Mouse (Mus musculus) hindbrain, embryonic 16.5 days (tissue): ENCODE data around the gene Dxo. TPM values are rescaled to one million over a fixed set of nuclear protein-coding genes. Genes with fewer than 3 reads are reported as not detected.

Experiments
- ATAC-seq: fragments of 200-750 bp; cut with Nextera tagmentation; 2 replicates; pipeline ENCODE4 v1.8.0; 2017; ENCODE audit warnings: moderate TSS enrichment, moderate library complexity
- H3K27ac ChIP-seq: fragments of 300-500 bp; sonication (generic); 2 replicates; pipeline ENCODE4 v1.5.1; 2014; ENCODE audit warnings: low read depth, mild to moderate bottlenecking, control low read depth, low read length, moderate library complexity
- H3K27me3 ChIP-seq: fragments of 300-500 bp; sonication (generic); replicated peaks from 2 replicates; pipeline ENCODE4 v1.6.1; 2014; ENCODE audit warnings: low read length; ENCODE audit not compliant: control insufficient read depth, insufficient read depth
- H3K36me3 ChIP-seq: fragments of 300-500 bp; sonication (generic); 2 replicates; pipeline ENCODE4 v1.6.1; 2014; ENCODE audit warnings: mild to moderate bottlenecking, low read length, moderate library complexity, mixed read lengths; ENCODE audit not compliant: control insufficient read depth, insufficient read depth
- H3K4me1 ChIP-seq: fragments of 300-500 bp; sonication (generic); 2 replicates; pipeline ENCODE4 v1.6.1; 2014; ENCODE audit warnings: low read depth, low read length; ENCODE audit not compliant: control insufficient read depth, insufficient read depth
- H3K4me2 ChIP-seq: fragments of 300-500 bp; sonication (generic); 2 replicates; pipeline ENCODE4 v1.6.1; 2014; ENCODE audit warnings: mild to moderate bottlenecking, low read length, control low read depth, moderate library complexity
- H3K4me3 ChIP-seq: fragments of 300-500 bp; sonication (generic); 2 replicates; pipeline ENCODE4 v1.5.1; 2014; ENCODE audit warnings: mild to moderate bottlenecking, low read length, control low read depth, moderate library complexity
- H3K9ac ChIP-seq: fragments of 300-500 bp; sonication (generic); 2 replicates; pipeline ENCODE4 v1.6.1; 2014; ENCODE audit warnings: low read depth, mild to moderate bottlenecking, control low read depth, low read length, moderate library complexity
- H3K9me3 ChIP-seq: fragments of 300-500 bp; sonication (generic); 2 replicates; pipeline ENCODE4 v1.6.1; 2014; ENCODE audit warnings: mild to moderate bottlenecking, low read length, moderate library complexity; ENCODE audit not compliant: control insufficient read depth
- WGBS: fragments of 180-500 bp; shearing (Covaris S2); extraction: QIAGEN DNeasy Blood & Tissue Kit; methylation state at CpG from one replicate; pipeline ENCODE4 v1.1.7; 2014; 5-methylcytosine and 5-hydroxymethylcytosine counted together
- polyA plus RNA-seq: library from polyadenylated mRNA; unstranded; fragments of >200 nt; fragmentation: Nextera tagmentation; extraction: Ambion mirVana; gene quantifications from 2 replicates; pipeline ENCODE4 v1.2.1, GENCODE M21; 2015

Dxo gene
- polyA plus RNA-seq, 1 experiment from 2014 or later: 68.9 TPM

DNA sequence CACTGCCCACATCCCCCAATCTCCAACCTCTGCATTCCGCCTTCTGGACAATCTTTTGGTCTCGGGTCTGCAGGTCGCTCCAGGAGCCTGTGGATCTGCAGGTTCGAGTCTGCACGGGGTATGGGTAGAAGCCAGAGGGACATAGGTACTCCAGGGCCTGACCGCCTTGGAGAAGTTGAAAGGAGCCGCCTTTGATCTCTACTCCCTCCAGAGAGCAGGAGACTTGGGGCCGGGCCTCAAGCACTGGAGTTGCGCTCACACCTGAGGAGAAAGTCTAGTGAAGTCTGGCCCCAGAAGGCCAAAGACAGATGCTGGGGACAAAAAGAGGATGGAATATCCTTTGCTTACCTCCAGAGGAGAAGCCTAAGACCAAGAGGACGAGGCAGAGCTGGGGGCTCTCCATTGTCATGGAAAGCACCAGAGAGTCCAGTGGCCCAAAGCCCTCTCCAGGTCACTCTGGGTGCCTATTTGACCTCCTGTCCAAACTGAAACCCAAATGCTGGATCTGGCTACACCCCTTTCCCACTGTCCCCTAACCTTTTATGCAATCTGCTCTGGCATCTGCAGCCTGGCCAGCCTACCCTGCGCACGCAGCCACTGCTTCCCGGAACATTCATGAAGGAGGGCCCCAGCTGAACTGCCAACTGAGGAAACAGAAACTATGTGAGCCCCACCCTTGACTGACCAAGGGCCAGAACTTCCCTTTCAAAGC lies 25.0 kb downstream of the Dxo start:
- Histone ChIP-seq H3K9ac (no peak overlapping the region; the same call in 1 of the 2 replicates), H3K27ac (no peak overlapping the region), H3K4me2 (no peak overlapping the region), H3K9me3 (no peaks in the 10 kb centered on the region), H3K4me1 (no peaks in the 10 kb centered on the region), H3K4me3 (no peak overlapping the region), H3K36me3 (no peaks in the 10 kb centered on the region), H3K27me3 (no peaks in the 10 kb centered on the region)
- 69% methylated on average over 13 of the region's 13 CpGs for WGBS
- no peak for ATAC-seq

DNA sequence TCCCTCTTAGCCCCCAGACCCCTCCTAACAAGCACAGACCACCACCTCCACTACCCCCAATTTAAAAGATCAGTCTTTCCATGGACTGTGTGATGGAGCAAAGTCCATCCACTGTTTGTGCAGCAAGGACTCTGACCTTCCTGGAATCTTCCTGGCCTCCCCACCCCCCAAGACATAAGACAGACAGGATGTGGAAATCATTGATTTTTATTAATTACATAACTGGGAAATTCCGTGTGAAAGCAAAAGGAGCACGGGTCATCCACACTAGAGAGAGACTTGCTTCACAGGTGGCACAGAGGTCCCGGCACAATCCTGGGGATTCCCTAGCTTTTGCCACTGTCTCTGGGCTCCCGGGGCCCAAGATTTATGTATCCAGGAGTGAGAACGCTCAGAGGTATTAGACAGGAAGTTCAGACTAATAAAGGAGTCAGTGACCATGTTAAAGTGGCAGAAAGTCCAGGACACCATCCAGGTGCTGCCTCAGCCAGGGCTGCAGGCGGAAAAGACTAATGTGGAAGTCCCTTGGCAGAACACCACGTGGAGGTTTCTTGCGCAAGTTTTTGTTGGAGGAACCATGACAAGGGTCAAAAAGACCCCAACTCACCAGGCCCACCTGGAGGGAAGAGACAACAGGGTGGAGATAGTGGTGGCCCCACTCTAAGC lies 25.7 kb downstream of the Dxo start, which contains the start of gene Cfb:
TSS of gene Cfb (minus strand) at position 103 of the 666 bp plus-strand sequence.
- no peak for ATAC-seq
- H3K27me3 ChIP-seq: no peaks in the 10 kb centered on the region
- no peaks in the 10 kb centered on the region for H3K9me3 ChIP-seq
- no peak within 1 kb of the TSS for H3K4me3 ChIP-seq
- no peaks in the 10 kb centered on the region for H3K4me1 ChIP-seq
- H3K4me2 ChIP-seq: no peak within 1 kb of the TSS
- H3K9ac ChIP-seq: no peak within 1 kb of the TSS; the same call in 1 of the 2 replicates
- no peaks in the 10 kb centered on the region for H3K36me3 ChIP-seq
- 67% methylated on average over 8 of the region's 8 CpGs for WGBS
- no peak within 1 kb of the TSS for H3K27ac ChIP-seq

DNA sequence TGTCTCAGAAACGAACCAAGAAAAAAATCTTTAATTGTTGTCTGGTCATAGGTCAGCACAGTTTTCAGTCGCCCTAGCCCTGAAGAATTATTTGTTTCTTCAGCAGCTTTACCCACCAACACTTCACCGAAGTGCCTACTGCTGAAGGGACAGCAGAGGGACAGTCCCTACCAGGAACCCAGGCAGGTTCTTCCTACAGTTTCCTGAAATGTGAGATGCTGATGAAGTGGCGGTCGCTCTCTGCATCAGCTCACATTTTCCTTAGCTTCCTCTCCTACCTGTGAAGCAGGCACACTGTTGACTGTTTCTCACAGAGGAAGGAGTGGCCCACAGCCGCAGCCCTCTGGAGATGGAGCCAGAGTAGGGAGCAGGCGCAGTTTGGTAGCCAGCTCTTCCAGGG lies 29.2 kb downstream of the Dxo start:
- Histone ChIP-seq H3K36me3 (no peaks in the 10 kb centered on the region), H3K27me3 (no peaks in the 10 kb centered on the region), H3K4me3 (no peak overlapping the region), H3K9ac (no peak overlapping the region), H3K9me3 (no peaks in the 10 kb centered on the region), H3K4me2 (no peak overlapping the region), H3K27ac (no peak overlapping the region), H3K4me1 (no peaks in the 10 kb centered on the region)
- WGBS: 70% methylated on average over 7 of the region's 7 CpGs
- ATAC-seq: no peak

DNA sequence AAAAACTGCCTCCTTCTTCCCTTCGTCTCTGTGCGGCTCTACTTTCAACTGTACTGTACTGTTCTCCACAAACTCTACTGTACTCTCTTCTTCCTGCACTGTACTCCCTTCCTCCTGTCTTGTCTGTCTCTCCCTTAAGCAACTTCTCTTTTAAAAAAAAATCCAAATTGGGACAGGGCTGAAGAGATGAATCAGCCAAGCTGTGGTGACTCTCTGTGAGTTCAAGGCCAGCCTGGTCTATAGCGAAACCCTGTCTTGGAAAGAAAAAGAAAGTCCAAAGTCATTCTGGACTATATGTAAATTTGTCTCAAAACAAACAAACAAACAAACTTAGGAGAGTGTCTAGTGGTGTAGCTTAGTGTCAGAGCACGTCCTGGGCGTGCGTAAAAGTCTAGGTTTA lies 37.5 kb downstream of the Dxo start:
- Histone ChIP-seq H3K4me1 (no peaks in the 10 kb centered on the region), H3K27ac (no peak overlapping the region)
- ATAC-seq: no peak

DNA sequence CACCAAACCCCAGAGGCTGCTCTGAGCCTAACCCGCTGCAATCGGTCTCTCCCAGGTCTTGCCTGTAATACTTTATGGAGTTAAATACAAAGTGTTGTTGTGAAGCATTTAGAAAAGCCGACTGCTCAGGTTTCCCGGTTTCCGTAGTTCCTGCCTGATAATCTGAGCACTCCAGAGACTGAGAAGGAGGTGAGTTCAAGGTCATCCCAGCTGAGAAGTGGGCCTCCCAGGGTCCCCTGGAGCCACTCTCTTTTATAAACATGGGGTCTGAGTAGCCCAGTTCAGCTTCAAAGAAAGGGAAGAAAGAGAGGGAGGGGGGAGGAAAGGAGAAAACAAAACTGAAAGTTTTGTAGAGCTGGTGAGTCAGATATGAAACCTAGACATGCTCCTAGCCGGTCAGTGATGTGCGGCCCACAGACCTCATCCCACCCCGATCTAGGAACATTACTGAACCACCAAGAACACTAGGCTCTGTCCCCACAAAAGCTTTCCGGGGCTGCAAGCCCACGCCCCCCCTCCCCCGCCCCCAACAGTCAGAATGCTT lies 42.6 kb downstream of the Dxo start, which contains the start of gene Zbtb12:
TSS of gene Zbtb12 (plus strand) at position 148 of the 544 bp plus-strand sequence.
- ATAC-seq: no peak
- 60% methylated on average over 11 of the region's 11 CpGs for WGBS
- Histone ChIP-seq H3K27me3 (no peaks in the 10 kb centered on the region), H3K9ac (no peak within 1 kb of the TSS), H3K36me3 (no peaks in the 10 kb centered on the region), H3K27ac (no peak within 1 kb of the TSS), H3K9me3 (no peaks in the 10 kb centered on the region), H3K4me2 (no peak within 1 kb of the TSS), H3K4me3 (no peak within 1 kb of the TSS), H3K4me1 (no peaks in the 10 kb centered on the region)

More for the DNA sequence above, 37.5 kb downstream of the Dxo start:
- 90% methylated on average over 6 of the region's 6 CpGs for WGBS
- no peak overlapping the region for H3K4me3 ChIP-seq
- no peak overlapping the region for H3K4me2 ChIP-seq
- H3K27me3 ChIP-seq: no peaks in the 10 kb centered on the region
- no peaks in the 10 kb centered on the region for H3K9me3 ChIP-seq
- no peak overlapping the region for H3K9ac ChIP-seq
- no peaks in the 10 kb centered on the region for H3K36me3 ChIP-seq

DNA sequence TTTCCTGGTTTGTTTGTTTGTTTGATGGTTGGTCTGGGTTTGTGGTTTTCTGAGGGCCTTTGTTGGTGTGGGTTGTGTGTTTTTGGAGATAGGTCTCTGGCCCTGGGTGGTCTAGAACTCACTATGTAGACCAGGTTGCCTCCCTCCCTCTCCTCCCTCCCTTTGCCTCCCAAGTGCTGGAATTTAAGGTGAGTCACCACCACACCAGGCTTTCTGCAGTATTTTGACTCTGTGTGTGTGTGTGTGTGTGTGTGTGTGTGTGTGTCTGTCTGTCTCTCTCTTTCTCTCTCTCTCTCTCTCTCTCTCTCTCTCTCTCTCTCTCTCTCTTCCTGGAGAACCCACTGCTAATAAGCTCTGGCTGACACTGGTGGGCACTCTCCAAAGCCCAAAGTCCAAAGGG lies 44.3 kb downstream of the Dxo start:
- Histone ChIP-seq H3K9me3 (no peaks in the 10 kb centered on the region), H3K9ac (no peak overlapping the region), H3K27ac (no peak overlapping the region), H3K36me3 (no peaks in the 10 kb centered on the region), H3K4me1 (no peaks in the 10 kb centered on the region), H3K4me3 (no peak overlapping the region), H3K4me2 (no peak overlapping the region), H3K27me3 (no peaks in the 10 kb centered on the region)
- ATAC-seq: no peak

DNA sequence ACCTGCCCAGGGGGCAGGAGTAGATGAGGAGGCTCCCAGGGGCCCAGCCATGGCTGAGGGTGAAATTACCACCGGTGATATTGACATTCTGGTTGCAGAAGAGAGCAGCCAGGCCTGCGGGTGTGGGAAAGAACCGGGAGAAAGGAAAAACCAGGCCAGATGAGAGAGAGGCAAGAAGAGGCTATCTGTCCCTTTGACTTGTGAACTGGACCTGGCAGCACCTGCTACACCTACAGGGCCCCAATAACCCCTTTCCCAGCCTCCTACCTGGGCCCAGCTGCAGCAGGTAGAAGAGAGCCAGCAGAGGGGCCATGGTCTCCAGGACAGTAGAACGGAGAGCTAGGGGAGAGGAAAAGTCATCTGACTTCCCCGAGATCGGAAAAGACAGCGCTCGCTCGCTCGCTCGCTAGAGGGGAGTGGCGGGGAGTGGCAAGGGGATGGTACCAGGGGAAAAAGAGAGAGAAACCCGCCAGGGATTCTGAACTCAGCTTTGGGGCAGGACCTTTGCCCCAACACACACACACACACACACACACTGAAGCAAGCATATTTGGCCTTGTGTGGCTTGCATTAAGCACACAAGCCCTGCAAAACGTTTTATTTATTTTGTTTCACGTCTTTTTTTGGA lies 45.0 kb downstream of the Dxo start, which contains the start of gene Gm20547:
TSS of gene Gm20547 (minus strand) at position 360 of the 628 bp plus-strand sequence.
- H3K4me2 ChIP-seq: no peak within 1 kb of the TSS
- H3K4me1 ChIP-seq: no peaks in the 10 kb centered on the region
- no peaks in the 10 kb centered on the region for H3K36me3 ChIP-seq
- H3K27me3 ChIP-seq: no peaks in the 10 kb centered on the region
- no peak for ATAC-seq
- no peaks in the 10 kb centered on the region for H3K9me3 ChIP-seq
- H3K4me3 ChIP-seq: no peak within 1 kb of the TSS
- H3K27ac ChIP-seq: no peak within 1 kb of the TSS
- WGBS: 14% methylated on average over 15 of the region's 15 CpGs
- H3K9ac ChIP-seq: no peak within 1 kb of the TSS

DNA sequence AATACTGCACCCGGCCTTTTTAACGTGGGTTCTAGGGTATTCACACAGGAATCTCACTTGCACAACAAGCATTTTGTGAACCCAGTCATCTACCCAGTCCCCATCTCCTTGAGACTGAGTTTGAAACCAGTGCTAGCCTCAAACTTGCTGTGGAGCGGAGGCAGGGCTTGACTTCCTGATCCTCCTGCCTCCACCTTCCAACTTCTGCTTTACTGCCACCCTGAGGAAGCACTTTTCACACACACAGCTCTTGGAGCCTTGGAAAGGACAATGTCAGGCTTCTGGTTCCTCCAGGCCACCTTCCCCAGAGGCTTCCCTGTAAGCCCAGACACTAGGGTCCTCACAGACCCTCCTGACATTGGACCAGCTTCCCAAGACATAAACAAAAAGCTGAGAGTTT lies 46.5 kb downstream of the Dxo start:
- no peaks in the 10 kb centered on the region for H3K27me3 ChIP-seq
- no peaks in the 10 kb centered on the region for H3K36me3 ChIP-seq
- ATAC-seq: no peak
- no peak overlapping the region for H3K4me3 ChIP-seq
- no peak overlapping the region for H3K4me2 ChIP-seq
- H3K9me3 ChIP-seq: no peaks in the 10 kb centered on the region
- H3K4me1 ChIP-seq: no peaks in the 10 kb centered on the region
- no peak overlapping the region for H3K9ac ChIP-seq
- H3K27ac ChIP-seq: no peak overlapping the region
- 70% methylated on average over 3 of the region's 3 CpGs for WGBS

DNA sequence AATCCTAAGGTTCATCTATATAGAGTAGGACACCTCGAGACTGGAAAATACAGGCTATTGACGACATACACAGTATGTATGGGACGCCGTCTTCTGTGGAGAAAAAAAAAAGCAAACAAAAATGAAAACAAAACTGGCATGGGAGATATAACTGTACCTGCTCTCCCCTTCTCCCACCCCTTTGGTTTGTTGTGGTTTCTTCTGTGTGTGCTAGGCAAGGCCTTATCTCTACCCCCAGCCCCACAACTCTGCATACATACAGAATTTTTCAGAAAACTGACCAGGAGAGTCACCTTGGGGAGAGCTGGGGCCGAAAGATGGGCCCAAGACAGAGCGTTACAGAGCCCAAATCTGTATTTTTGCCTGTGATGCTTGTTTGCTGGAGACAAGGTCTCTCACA lies 47.9 kb downstream of the Dxo start:
- Histone ChIP-seq H3K9me3 (no peaks in the 10 kb centered on the region), H3K27ac (no peak overlapping the region), H3K9ac (no peak overlapping the region), H3K27me3 (no peaks in the 10 kb centered on the region), H3K36me3 (no peaks in the 10 kb centered on the region), H3K4me2 (no peak overlapping the region), H3K4me1 (no peaks in the 10 kb centered on the region), H3K4me3 (no peak overlapping the region)
- ATAC-seq: no peak
- WGBS: 85% methylated on average over 6 of the region's 6 CpGs
